Mouse (Mus musculus) erythroblast, embryonic 14.5 days (primary cell): Measurements from ENCODE around the gene 1500015O10Rik. TPM values are rescaled to one million over a fixed set of nuclear protein-coding genes. Genes with fewer than 3 reads are reported as not detected.

Source experiments
- H3K27me3 ChIP-seq: 2 replicates; pipeline ENCODE4 v1.6.1; 2012; ENCODE audit warnings: inconsistent platforms; ENCODE audit not compliant: control insufficient read depth
- H3K36me3 ChIP-seq: 2 replicates; pipeline ENCODE4 v1.6.1; 2012; ENCODE audit warnings: mild to moderate bottlenecking, inconsistent platforms; ENCODE audit not compliant: control insufficient read depth
- H3K4me1 ChIP-seq: 2 replicates; pipeline ENCODE4 v1.6.1; 2012; ENCODE audit warnings: inconsistent platforms; ENCODE audit not compliant: control insufficient read depth
- H3K4me3 ChIP-seq: replicated peaks from 2 replicates; pipeline ENCODE3; 2012; ENCODE audit warnings: moderate library complexity, mild to moderate bottlenecking, inconsistent platforms
- H3K9me3 ChIP-seq: 2 replicates; pipeline ENCODE4 v1.6.1; 2012; ENCODE audit warnings: low read length, inconsistent platforms, mixed read lengths; ENCODE audit not compliant: control insufficient read depth
- GATA1 ChIP-seq: IDR thresholded peaks from 2 replicates; pipeline ENCODE4 v1.6.1; 2012; ENCODE audit warnings: low read length, inconsistent platforms, mixed read lengths
- TAL1 ChIP-seq: IDR thresholded peaks from 3 replicates; pipeline ENCODE4 v1.6.1; 2012; ENCODE audit warnings: low read length, inconsistent platforms, mixed read lengths
- polyA plus RNA-seq: library from polyadenylated mRNA; stranded (reverse); fragments of >175 nt; gene quantifications from 2 replicates; pipeline ENCODE4 v1.2.3, GENCODE M21; 2012

The 1500015O10Rik gene
- polyA plus RNA-seq, 1 experiment: not detected

DNA sequence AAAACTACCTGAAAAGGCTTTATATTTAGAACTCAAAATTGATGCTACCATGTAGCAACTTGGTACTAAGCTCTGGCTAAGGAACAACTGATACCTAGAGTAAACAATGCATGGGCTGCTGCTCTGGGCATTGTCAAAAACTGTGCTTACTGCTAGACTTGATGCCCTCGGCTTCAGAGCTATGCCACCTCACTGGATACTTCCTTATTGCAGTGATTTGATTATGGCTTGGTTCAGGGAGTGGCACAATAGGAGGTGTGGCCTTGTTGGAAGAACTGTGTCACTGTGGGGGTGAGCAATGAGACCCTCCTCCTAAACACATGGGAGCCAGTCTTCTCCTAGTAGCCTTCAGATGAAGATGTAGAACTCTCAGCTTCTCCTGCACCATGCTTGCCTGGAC, 38.9 kb downstream of the 1500015O10Rik start:
- Histone ChIP-seq H3K27me3 (no peaks in the 10 kb centered on the region), H3K36me3 (peaks cover 82% of the 10 kb centered on the region), H3K4me3 (no peak overlapping the region), H3K4me1 (no peaks in the 10 kb centered on the region), H3K9me3 (no peaks in the 10 kb centered on the region)
- TF ChIP-seq GATA1 (no peak), TAL1 (no peak)

DNA sequence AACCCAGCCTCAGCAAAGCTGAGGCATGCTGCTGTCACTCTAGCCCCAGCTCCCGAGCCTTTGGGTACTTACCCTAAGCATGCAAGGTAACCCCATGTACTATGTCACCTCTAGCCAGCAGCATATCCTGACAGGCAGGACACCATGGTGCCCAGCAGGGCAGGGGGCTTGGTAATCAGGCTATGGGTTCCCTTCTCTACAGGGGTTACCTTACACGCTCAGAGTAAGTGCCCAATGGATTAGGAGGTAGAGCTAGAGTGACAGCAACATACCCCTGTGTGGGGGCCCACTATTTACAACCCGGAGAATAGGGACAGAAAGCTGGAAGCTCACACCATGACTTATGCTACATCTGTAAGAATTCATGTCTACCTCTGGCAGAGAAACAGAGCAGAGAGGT, 39.6 kb downstream of the 1500015O10Rik start:
- H3K36me3 ChIP-seq: peaks cover 82% of the 10 kb centered on the region
- no peak for TF ChIP-seq TAL1
- no peak for TF ChIP-seq GATA1

DNA sequence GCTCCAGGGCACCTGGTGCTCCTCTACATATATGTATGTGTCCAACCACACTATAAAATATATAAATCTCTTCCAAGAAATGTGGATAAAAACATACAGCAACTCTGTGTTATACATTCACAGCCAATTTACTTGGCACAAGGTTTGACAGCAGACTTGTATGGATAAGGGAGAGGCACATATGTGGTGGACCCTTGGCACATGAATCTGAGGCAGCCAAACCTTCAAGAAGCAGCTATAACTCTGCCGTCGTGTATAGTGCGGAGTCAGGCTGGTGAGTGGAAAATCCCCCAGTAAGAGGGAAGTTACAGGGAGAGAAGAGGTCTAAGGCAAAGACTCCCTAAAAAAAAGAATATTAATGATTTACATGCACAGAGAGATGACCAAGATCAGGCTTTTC, 42.3 kb downstream of the 1500015O10Rik start:
- Histone ChIP-seq H3K36me3 (peaks cover 81% of the 10 kb centered on the region), H3K4me1 (no peaks in the 10 kb centered on the region), H3K9me3 (no peaks in the 10 kb centered on the region), H3K27me3 (no peaks in the 10 kb centered on the region), H3K4me3 (no peak overlapping the region)
- TF ChIP-seq GATA1 (no peak), TAL1 (no peak)

More for the DNA sequence above, 39.6 kb downstream of the 1500015O10Rik start:
- Histone ChIP-seq H3K4me3 (no peak overlapping the region), H3K9me3 (no peaks in the 10 kb centered on the region), H3K4me1 (no peaks in the 10 kb centered on the region), H3K27me3 (no peaks in the 10 kb centered on the region)

DNA sequence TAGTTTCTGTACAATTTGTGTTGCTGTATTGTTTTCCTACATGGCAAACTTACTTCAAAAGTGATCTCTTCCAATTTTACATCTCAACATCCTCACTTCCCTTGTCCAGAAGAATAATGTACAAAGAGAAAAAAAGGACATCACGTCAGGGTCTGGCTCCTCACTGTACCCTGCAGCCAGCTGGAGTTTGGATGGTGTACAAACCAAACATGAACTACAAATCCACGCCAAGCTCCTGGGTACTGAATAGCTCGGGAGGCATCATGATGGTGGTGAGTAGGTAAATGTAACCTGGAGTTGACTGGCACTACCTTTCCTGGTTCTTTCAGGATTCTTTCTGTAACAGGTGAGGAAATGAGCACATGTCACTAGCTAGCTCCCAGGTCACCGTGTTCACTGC, 43.7 kb downstream of the 1500015O10Rik start:
- Histone ChIP-seq H3K9me3 (no peaks in the 10 kb centered on the region), H3K27me3 (no peaks in the 10 kb centered on the region), H3K4me1 (no peaks in the 10 kb centered on the region), H3K4me3 (no peak overlapping the region), H3K36me3 (peaks cover 77% of the 10 kb centered on the region)
- TF ChIP-seq TAL1 (no peak), GATA1 (no peak)

DNA sequence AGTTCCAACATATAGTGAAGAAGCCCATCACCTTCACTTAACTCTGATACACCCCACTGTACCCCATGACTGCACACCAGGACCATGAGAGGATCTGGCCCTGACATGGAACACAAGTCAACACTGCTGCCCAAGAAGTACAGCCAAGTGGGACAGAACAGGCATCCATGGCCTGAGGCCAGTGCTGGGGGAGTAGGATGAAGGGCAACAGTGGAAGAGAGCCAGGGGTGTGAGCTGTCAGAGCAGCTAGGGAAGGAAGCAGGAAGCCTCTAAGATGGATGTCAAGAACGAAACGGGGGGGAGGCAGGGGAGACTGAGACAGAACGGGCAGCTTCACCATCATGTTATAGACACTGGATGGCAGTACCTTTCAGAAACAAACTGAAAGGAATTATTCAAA, 45.7 kb downstream of the 1500015O10Rik start:
- Histone ChIP-seq H3K4me3 (no peak overlapping the region), H3K27me3 (no peaks in the 10 kb centered on the region), H3K9me3 (no peaks in the 10 kb centered on the region), H3K4me1 (no peaks in the 10 kb centered on the region), H3K36me3 (peaks cover 62% of the 10 kb centered on the region)
- TF ChIP-seq GATA1: no peak
- no peak for TF ChIP-seq TAL1

DNA sequence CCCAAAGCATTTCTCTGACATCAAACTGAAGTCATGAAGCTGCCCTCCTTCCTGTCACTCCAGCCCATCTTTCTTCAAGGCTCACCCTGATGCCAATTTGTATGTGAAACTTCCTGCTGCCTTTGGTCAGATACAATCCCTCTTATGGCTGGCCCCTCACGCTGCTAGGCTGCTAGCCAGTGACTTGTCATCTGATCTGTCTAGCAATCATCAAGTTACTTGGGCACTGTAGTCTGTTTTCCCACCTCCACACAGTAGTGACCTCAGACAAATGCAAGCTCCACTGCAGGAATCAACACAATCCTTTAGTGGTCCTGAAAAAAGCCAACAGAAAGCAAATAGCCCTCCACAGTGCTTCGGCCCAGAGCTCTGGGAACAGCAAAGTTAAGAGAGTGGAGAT, 50.8 kb downstream of the 1500015O10Rik start:
- no peak for TF ChIP-seq TAL1
- TF ChIP-seq GATA1: no peak
- Histone ChIP-seq H3K9me3 (no peaks in the 10 kb centered on the region), H3K27me3 (no peaks in the 10 kb centered on the region), H3K4me1 (no peaks in the 10 kb centered on the region), H3K36me3 (peaks cover 51% of the 10 kb centered on the region), H3K4me3 (no peak overlapping the region)

DNA sequence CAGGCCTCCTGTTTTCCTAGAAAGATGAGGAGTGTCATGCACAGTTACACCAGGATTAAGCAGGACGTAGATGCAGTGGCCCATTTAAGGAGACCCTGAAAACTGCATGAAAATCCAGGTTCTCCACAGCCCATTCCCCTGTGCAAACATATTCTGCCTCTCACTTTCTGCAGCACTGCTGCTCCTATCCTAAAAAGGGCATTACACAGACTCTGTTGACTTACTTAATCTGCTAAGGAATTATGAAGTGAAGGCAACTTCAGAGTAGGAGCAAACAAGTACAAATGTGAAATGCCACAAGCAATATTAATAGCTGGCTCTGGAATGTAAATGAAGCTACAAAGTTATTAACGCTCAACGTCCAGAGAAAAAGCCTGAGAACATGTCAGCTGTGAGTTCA, 51.3 kb downstream of the 1500015O10Rik start:
- Histone ChIP-seq H3K36me3 (peaks cover 52% of the 10 kb centered on the region), H3K4me3 (no peak overlapping the region), H3K27me3 (no peaks in the 10 kb centered on the region), H3K9me3 (no peaks in the 10 kb centered on the region), H3K4me1 (no peaks in the 10 kb centered on the region)
- TF ChIP-seq GATA1 (no peak), TAL1 (no peak)

DNA sequence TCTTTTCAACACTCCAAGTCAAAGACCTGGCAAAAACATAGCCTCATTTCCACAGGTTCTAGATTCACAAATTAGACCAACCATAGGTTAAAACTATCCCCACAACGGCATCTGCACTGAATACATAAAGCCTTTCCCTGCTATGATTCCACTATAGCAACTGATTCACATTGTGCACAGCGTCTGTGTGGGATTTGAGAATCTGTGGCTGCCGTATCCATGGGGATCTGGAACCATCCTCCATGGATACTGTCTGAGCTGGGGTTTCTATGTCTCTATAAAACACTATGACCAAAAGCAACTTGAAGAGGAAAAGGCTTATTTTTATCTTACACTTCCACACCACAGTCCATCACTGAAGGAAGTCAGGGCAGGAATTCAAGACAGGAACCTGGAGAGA, 52.3 kb downstream of the 1500015O10Rik start:
- peaks cover 51% of the 10 kb centered on the region for H3K36me3 ChIP-seq
- TF ChIP-seq TAL1: no peak
- no peaks in the 10 kb centered on the region for H3K4me1 ChIP-seq
- no peak overlapping the region for H3K4me3 ChIP-seq
- no peaks in the 10 kb centered on the region for H3K9me3 ChIP-seq
- no peaks in the 10 kb centered on the region for H3K27me3 ChIP-seq

DNA sequence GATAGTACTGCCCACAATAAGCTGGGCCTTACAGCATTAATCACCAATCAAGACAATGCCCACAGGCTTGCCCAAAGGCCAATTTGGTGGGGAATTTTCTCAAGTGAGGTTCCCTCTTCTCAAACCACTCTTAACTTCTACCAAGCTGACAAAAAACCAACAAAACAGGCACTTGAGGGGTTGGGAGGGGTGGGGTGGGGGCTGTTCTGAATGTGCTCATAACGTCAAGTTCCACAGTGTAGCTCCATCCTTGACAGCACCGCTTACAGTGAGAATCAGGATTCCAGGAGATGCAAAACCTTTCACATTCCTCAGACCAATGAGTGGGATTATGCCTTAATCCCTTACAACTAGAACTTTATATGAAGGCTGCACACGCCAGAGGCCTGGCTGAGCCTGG, 52.8 kb downstream of the 1500015O10Rik start:
- no peak for TF ChIP-seq TAL1
- TF ChIP-seq GATA1: no peak

DNA sequence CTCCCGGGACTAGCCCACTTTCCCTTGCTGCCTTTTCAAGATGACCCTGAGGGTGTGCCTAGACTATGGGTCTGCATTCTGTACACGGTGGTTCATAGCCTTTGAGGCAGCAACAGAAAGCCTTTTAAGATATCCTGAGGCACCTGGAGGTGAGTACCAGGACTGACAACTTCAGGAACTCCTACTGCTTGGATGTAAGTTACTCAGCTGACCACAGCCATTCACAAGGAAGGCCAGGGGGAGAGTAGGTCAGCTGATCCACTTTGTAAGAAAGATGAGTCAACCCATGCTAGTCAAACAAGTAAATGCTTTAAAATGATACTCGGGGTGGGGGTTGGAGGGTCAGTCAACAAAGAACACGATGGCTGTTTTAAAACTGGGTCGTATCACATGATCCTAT, 54.9 kb downstream of the 1500015O10Rik start:
- peaks cover 54% of the 10 kb centered on the region for H3K36me3 ChIP-seq
- no peaks in the 10 kb centered on the region for H3K27me3 ChIP-seq
- H3K4me3 ChIP-seq: no peak overlapping the region
- no peaks in the 10 kb centered on the region for H3K9me3 ChIP-seq
- TF ChIP-seq GATA1 (no peak), TAL1 (no peak)
- H3K4me1 ChIP-seq: no peaks in the 10 kb centered on the region

More for the DNA sequence above, 52.8 kb downstream of the 1500015O10Rik start:
- Histone ChIP-seq H3K4me1 (no peaks in the 10 kb centered on the region), H3K9me3 (no peaks in the 10 kb centered on the region), H3K4me3 (no peak overlapping the region), H3K27me3 (no peaks in the 10 kb centered on the region), H3K36me3 (peaks cover 51% of the 10 kb centered on the region)

DNA sequence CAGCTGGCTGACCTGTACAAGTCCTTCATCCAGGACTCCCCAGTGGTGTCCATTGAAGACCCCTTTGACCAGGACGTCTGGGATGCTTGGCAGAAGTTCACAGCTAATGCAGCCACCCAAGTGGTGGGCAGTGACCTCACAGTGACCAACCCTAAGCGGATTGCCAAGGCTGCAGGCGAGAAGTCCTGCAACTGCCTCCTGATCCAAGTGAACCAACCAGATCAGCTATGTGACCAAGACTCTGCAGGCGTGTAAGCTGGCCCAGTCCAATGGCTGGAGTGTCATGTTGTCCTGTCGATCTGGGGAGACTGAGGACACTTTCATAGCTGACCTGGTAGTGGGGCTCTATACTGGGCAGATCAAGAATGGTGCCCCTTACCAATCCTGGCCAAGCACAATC, 56.3 kb downstream of the 1500015O10Rik start:
- H3K27me3 ChIP-seq: no peaks in the 10 kb centered on the region
- no peaks in the 10 kb centered on the region; the same call in 1 of the 2 replicates for H3K4me1 ChIP-seq
- no peaks in the 10 kb centered on the region for H3K9me3 ChIP-seq
- TF ChIP-seq GATA1 (no peak), TAL1 (no peak)
- no peak overlapping the region for H3K4me3 ChIP-seq
- H3K36me3 ChIP-seq: peaks cover 58% of the 10 kb centered on the region
